Mouse (Mus musculus): ENCODE measurements around the gene Spsb1. TPM values are rescaled to one million over a fixed set of nuclear protein-coding genes. Genes with fewer than 3 reads are reported as not detected.
A peak's percentile ranks its signal among the peaks of the same experiment; 100 is the strongest.

Gene Spsb1
- polyA plus RNA-seq, 1 experiment from 2014 or later, result 15.6 TPM

- WGBS, result 6% methylated on average over 12 of the region's 12 CpGs
- ATAC-seq (ENCODE audit: insufficient read depth, low FRiP score, low read depth), result 0 out of 2 replicates have a peak, but pooled peaks have one; percentile 24
- H3K27ac ChIP-seq, result no peak overlapping the region
Measured at GRCm38 (mm10) chr4:149979819-149980308, 25.0 kb upstream of the Spsb1 start.

GRCm38 (mm10) chr4:149978820-149979219 lies 24.0 kb upstream of the Spsb1 start:
- peaks cover 26% of the 10 kb centered on the region for H3K4me1 ChIP-seq
- H3K4me2 ChIP-seq, result no peak overlapping the region
- WGBS, result 92% methylated on average over 2 of the region's 2 CpGs
- no peak for ATAC-seq (ENCODE audit: insufficient read depth, low FRiP score, low read depth)
- H3K9ac ChIP-seq, result no peak overlapping the region
- H3K9me3 ChIP-seq, result no peaks in the 10 kb centered on the region
- H3K27ac ChIP-seq, result no peak overlapping the region
- H3K27me3 ChIP-seq (replicated peaks), result no peaks in the 10 kb centered on the region
- H3K4me3 ChIP-seq (replicated peaks), result no peak overlapping the region
- peaks cover 4% of the 10 kb centered on the region; the same call in 1 of the 2 replicates for H3K36me3 ChIP-seq

More at GRCm38 (mm10) chr4:149979819-149980308, 25.0 kb upstream of the Spsb1 start:
- H3K9me3 ChIP-seq, result no peaks in the 10 kb centered on the region
- H3K36me3 ChIP-seq, result peaks cover 4% of the 10 kb centered on the region; the same call in 1 of the 2 replicates
- H3K4me2 ChIP-seq, result peak overlapping the region; percentile 44
- H3K4me3 ChIP-seq (replicated peaks), result no peak overlapping the region
- H3K27me3 ChIP-seq (replicated peaks), result no peaks in the 10 kb centered on the region
- H3K9ac ChIP-seq, result no peak overlapping the region
- H3K4me1 ChIP-seq, result peaks cover 26% of the 10 kb centered on the region

- Histone ChIP-seq H3K27me3 (replicated peaks) (no peaks in the 10 kb centered on the region), H3K4me3 (replicated peaks) (no peak overlapping the region), H3K9ac (no peak overlapping the region), H3K27ac (peak overlapping the region; percentile 58; the same call in 1 of the 2 replicates), H3K4me1 (peaks cover 26% of the 10 kb centered on the region), H3K36me3 (no peaks in the 10 kb centered on the region), H3K4me2 (peak overlapping the region; percentile 13; the same call in 1 of the 2 replicates), H3K9me3 (no peaks in the 10 kb centered on the region)
- 45% methylated on average over 17 of the region's 17 CpGs for WGBS
- ATAC-seq (ENCODE audit: insufficient read depth, low FRiP score, low read depth), result peak; percentile 68; the same call in 1 of the 2 replicates
Measured at GRCm38 (mm10) chr4:149977801-149978544, 23.1 kb upstream of the Spsb1 start.

DNA sequence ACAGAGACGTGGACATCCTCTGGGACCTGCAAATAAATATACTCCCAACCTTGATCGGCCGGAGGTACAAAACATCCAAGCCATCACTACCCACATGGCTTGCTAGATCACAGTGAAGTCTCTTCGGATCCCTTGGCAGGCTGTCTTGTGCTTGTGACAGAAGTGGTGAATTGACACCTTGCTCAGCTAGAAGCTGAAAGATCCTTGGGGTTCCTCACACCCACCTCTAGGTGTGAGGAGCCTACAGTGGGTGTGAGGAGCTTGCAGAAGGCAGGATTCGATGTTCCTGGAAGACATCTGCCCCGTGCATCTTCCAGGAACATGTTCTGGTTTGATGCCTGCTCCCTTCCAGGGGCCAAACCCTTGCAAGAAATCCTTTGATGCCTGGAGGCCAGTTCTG lies 22.3 kb upstream of the Spsb1 start:
- WGBS, result 66% methylated on average over 6 of the region's 6 CpGs
- ATAC-seq (ENCODE audit: insufficient read depth, low FRiP score, low read depth), result no peak

DNA sequence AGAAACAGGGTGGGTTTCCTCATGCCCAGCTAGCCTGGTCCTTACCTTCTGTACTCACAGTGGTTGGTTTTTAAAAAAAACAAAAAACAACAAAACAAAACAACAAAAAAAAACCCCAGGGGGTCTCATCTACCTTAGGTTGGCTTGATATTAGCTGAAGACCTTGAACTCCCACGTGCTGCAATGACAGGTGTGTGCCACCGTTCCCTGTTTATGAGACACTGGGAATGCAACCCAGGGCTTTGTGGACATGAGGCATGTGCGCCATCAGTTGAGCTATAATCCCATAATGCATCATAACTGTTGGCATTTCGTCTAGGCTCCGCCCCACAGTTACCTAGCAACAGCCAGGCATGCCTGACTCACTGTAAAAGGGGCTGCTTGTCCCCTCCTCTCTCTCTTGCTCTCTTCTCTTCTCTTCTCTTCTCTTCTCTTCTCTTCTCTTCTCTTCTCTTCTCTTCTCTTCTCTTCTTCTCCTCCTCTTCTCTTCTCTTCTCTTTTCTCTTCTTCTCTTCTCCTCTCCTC lies 20.9 kb upstream of the Spsb1 start:
- WGBS, result 72% methylated on average over 5 of the region's 5 CpGs
- Histone ChIP-seq H3K4me1 (peaks cover 28% of the 10 kb centered on the region), H3K4me3 (replicated peaks) (no peak overlapping the region), H3K36me3 (no peaks in the 10 kb centered on the region), H3K9me3 (no peaks in the 10 kb centered on the region), H3K4me2 (no peak overlapping the region), H3K9ac (no peak overlapping the region), H3K27ac (no peak overlapping the region), H3K27me3 (replicated peaks) (no peaks in the 10 kb centered on the region)
- ATAC-seq (ENCODE audit: insufficient read depth, low FRiP score, low read depth), result no peak

More for the DNA sequence above, 22.3 kb upstream of the Spsb1 start:
- Histone ChIP-seq H3K27ac (no peak overlapping the region), H3K4me1 (peaks cover 26% of the 10 kb centered on the region), H3K4me2 (no peak overlapping the region), H3K27me3 (replicated peaks) (no peaks in the 10 kb centered on the region), H3K4me3 (replicated peaks) (no peak overlapping the region), H3K9me3 (no peaks in the 10 kb centered on the region), H3K9ac (no peak overlapping the region), H3K36me3 (no peaks in the 10 kb centered on the region)

DNA sequence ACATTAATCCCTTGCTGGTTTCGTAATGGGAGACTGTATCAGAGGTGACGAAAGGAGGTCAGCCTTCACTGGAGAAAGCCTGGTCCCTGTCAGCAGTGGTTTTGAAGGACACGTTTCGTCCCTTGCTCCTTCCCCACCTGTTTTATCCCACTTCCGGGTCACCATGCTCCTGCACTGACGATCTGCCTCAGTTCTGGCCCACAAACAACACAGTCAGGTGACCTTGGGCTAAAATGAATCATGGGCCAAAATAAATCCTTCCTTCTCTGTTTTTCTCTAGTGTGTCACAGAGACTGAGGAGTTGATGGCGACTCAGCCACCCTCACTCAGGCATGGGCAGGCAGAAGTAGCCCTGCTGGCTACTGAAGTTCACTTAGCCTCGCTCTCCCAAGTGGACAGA lies 20.4 kb upstream of the Spsb1 start:
- Histone ChIP-seq H3K27ac (no peak overlapping the region), H3K4me2 (no peak overlapping the region), H3K27me3 (replicated peaks) (no peaks in the 10 kb centered on the region), H3K9ac (no peak overlapping the region), H3K9me3 (no peaks in the 10 kb centered on the region), H3K4me3 (replicated peaks) (no peak overlapping the region), H3K4me1 (peaks cover 28% of the 10 kb centered on the region), H3K36me3 (no peaks in the 10 kb centered on the region)
- WGBS, result 68% methylated on average over 8 of the region's 8 CpGs
- no peak for ATAC-seq (ENCODE audit: insufficient read depth, low FRiP score, low read depth)

DNA sequence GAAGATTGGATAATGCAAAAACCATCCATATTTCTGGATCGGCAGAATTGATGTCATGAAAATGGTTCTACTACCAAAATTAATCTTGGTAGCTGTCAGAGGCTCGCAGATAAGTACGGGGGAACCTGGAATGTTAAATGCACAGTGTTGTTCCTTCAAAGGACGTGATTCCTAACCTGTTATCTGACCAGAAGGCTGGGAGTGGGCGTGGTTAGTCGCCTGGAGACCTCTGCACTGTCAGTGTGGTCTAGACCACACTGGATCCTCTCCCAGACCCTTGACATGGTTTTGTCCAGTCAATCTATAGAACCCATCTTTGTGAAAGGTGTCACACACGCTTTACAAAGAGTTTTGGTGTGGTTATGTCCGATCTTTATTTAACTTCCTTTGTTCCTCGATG lies 16.6 kb upstream of the Spsb1 start:
- 0 out of 2 replicates have a peak, but pooled peaks cover 5% of the 10 kb centered on the region for H3K4me1 ChIP-seq
- no peaks in the 10 kb centered on the region for H3K9me3 ChIP-seq
- H3K4me3 ChIP-seq (replicated peaks), result no peak overlapping the region
- H3K27me3 ChIP-seq (replicated peaks), result no peaks in the 10 kb centered on the region
- H3K4me2 ChIP-seq, result no peak overlapping the region
- WGBS, result 46% methylated on average over 9 of the region's 9 CpGs
- no peak overlapping the region for H3K9ac ChIP-seq
- no peak overlapping the region for H3K27ac ChIP-seq
- no peak for ATAC-seq (ENCODE audit: insufficient read depth, low FRiP score, low read depth)
- H3K36me3 ChIP-seq, result no peaks in the 10 kb centered on the region

GRCm38 (mm10) chr4:149968526-149968925 lies 13.7 kb upstream of the Spsb1 start:
- 31% methylated on average over 6 of the region's 6 CpGs for WGBS
- Histone ChIP-seq H3K36me3 (no peaks in the 10 kb centered on the region), H3K4me1 (0 out of 2 replicates have a peak, but pooled peaks cover 6% of the 10 kb centered on the region), H3K9me3 (no peaks in the 10 kb centered on the region), H3K9ac (no peak overlapping the region), H3K4me3 (replicated peaks) (no peak overlapping the region), H3K27me3 (replicated peaks) (no peaks in the 10 kb centered on the region), H3K27ac (no peak overlapping the region), H3K4me2 (no peak overlapping the region)
- ATAC-seq (ENCODE audit: insufficient read depth, low FRiP score, low read depth), result no peak

GRCm38 (mm10) chr4:149966963-149967362 lies 12.1 kb upstream of the Spsb1 start:
- 84% methylated on average over 9 of the region's 9 CpGs for WGBS
- Histone ChIP-seq H3K4me2 (no peak overlapping the region), H3K36me3 (no peaks in the 10 kb centered on the region), H3K4me1 (0 out of 2 replicates have a peak, but pooled peaks cover 6% of the 10 kb centered on the region), H3K4me3 (replicated peaks) (no peak overlapping the region), H3K9ac (no peak overlapping the region), H3K27me3 (replicated peaks) (no peaks in the 10 kb centered on the region), H3K27ac (no peak overlapping the region), H3K9me3 (no peaks in the 10 kb centered on the region)
- no peak for ATAC-seq (ENCODE audit: insufficient read depth, low FRiP score, low read depth)

DNA sequence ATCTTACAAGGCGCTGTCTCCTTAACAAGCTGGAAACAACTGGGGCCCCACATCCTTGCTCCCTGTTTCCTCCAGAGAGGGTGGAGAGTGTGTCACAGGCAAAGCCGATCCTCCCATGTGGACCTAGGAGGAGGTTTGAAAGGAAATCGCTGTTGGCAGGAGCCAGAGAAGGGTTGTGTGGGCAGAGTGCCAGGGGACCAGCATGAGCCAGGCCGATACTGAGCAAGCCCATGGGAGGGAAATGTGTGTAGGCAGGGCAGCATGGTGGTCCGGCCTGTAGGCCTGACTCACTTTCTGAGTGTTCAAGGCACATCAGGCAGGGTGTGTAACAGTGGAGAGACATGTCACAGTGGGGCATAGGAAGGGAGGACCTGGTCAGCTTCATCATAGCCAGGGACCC lies 11.4 kb upstream of the Spsb1 start:
- H3K4me2 ChIP-seq, result no peak overlapping the region
- H3K4me1 ChIP-seq, result 0 out of 2 replicates have a peak, but pooled peaks cover 4% of the 10 kb centered on the region
- H3K27me3 ChIP-seq (replicated peaks), result no peaks in the 10 kb centered on the region
- no peak overlapping the region for H3K27ac ChIP-seq
- no peak overlapping the region for H3K4me3 ChIP-seq (replicated peaks)
- ATAC-seq (ENCODE audit: insufficient read depth, low FRiP score, low read depth), result no peak; the same call in 1 of the 2 replicates
- no peak overlapping the region for H3K9ac ChIP-seq
- 49% methylated on average over 5 of the region's 5 CpGs for WGBS
- no peaks in the 10 kb centered on the region for H3K9me3 ChIP-seq
- H3K36me3 ChIP-seq, result no peaks in the 10 kb centered on the region

- Histone ChIP-seq H3K36me3 (no peaks in the 10 kb centered on the region), H3K9me3 (no peaks in the 10 kb centered on the region), H3K9ac (no peak overlapping the region), H3K4me3 (replicated peaks) (no peak overlapping the region), H3K4me1 (0 out of 2 replicates have a peak, but pooled peaks cover 4% of the 10 kb centered on the region), H3K27ac (no peak overlapping the region), H3K4me2 (no peak overlapping the region), H3K27me3 (replicated peaks) (no peaks in the 10 kb centered on the region)
- WGBS, result 64% methylated on average over 6 of the region's 6 CpGs
- ATAC-seq (ENCODE audit: insufficient read depth, low FRiP score, low read depth), result no peak
Measured at GRCm38 (mm10) chr4:149965672-149966071, 10.8 kb upstream of the Spsb1 start.

- H3K27ac ChIP-seq, result no peak overlapping the region
- no peaks in the 10 kb centered on the region for H3K27me3 ChIP-seq (replicated peaks)
- no peak overlapping the region for H3K4me3 ChIP-seq (replicated peaks)
- H3K36me3 ChIP-seq, result no peaks in the 10 kb centered on the region
- 0 out of 2 replicates have a peak, but pooled peaks cover 4% of the 10 kb centered on the region for H3K4me1 ChIP-seq
- WGBS, result 61% methylated on average over 6 of the region's 6 CpGs
- H3K9me3 ChIP-seq, result no peaks in the 10 kb centered on the region
- H3K4me2 ChIP-seq, result no peak overlapping the region
- no peak for ATAC-seq (ENCODE audit: insufficient read depth, low FRiP score, low read depth)
- no peak overlapping the region for H3K9ac ChIP-seq
Measured at GRCm38 (mm10) chr4:149965242-149965641, 10.4 kb upstream of the Spsb1 start.

All from stomach, embryonic 15.5 days (tissue).